Mouse (Mus musculus) midbrain, embryonic 12.5 days (tissue): ENCODE results near the gene Tom1l2. TPM values are rescaled to one million over a fixed set of nuclear protein-coding genes. Genes with fewer than 3 reads are reported as not detected.

ENCODE experiments used
- ATAC-seq: fragments of 200-750 bp; cut with Nextera tagmentation; 2 replicates; pipeline ENCODE4 v1.8.0; 2017; ENCODE audit warnings: low read depth, moderate TSS enrichment, moderate library complexity; ENCODE audit not compliant: low FRiP score
- H3K27ac ChIP-seq: fragments of 300-500 bp; sonication (generic); replicated peaks from 2 replicates; pipeline ENCODE4 v1.5.1; 2016; ENCODE audit warnings: mild to moderate bottlenecking
- H3K27me3 ChIP-seq: fragments of 300-500 bp; sonication (generic); 2 replicates; pipeline ENCODE4 v1.6.1; 2016; ENCODE audit warnings: mild to moderate bottlenecking
- H3K36me3 ChIP-seq: fragments of 300-500 bp; sonication (generic); 2 replicates; pipeline ENCODE4 v1.6.1; 2016
- H3K4me1 ChIP-seq: fragments of 300-500 bp; sonication (generic); 2 replicates; pipeline ENCODE4 v1.6.1; 2016
- H3K4me2 ChIP-seq: fragments of 300-500 bp; sonication (generic); replicated peaks from 2 replicates; pipeline ENCODE4 v1.6.1; 2016; ENCODE audit warnings: mild to moderate bottlenecking, moderate library complexity
- H3K4me3 ChIP-seq: fragments of 300-500 bp; sonication (generic); 2 replicates; pipeline ENCODE4 v1.5.1; 2016; ENCODE audit warnings: mild to moderate bottlenecking
- H3K9ac ChIP-seq: fragments of 300-500 bp; sonication (generic); replicated peaks from 2 replicates; pipeline ENCODE4 v1.6.1; 2016; ENCODE audit warnings: mild to moderate bottlenecking, moderate library complexity
- H3K9me3 ChIP-seq: fragments of 300-500 bp; sonication (generic); 2 replicates; pipeline ENCODE4 v1.6.1; 2016; ENCODE audit warnings: mild to moderate bottlenecking
- WGBS: fragments of 180-500 bp; shearing (Covaris S2); methylation state at CpG from one replicate; pipeline ENCODE4 v1.1.7; 2016; 5-methylcytosine and 5-hydroxymethylcytosine counted together
- polyA plus RNA-seq: library from polyadenylated mRNA; unstranded; fragments of >200 nt; fragmentation: Nextera tagmentation; extraction: Ambion mirVana; gene quantifications from 2 replicates; pipeline ENCODE4 v1.2.1, GENCODE M21; 2016

Gene Tom1l2
- polyA plus RNA-seq, 1 experiment from 2014 or later = 33.3 TPM

DNA sequence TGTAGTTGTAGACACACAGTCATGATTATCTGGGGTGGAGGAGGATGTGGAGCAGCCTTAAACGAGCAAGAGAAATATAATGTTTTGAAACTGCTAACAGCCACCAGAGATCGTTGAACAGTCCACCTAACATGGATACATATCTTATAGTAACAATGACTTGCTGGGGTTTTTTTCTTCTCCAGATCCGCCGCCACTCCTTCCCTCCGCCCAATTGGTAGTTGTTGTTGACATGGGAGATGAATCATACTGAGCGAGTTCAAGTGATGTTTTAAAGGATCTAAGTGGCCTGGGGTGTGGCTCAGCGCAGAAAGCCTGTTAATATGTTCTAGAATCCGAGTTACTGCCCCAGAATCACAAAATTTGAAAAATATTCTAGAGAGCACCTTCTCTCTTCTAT lies 133.1 kb downstream of the Tom1l2 start:
- peaks cover 34% of the 10 kb centered on the region for H3K4me1 ChIP-seq
- H3K36me3 ChIP-seq = 0 out of 2 replicates have a peak, but pooled peaks cover 6% of the 10 kb centered on the region
- H3K27me3 ChIP-seq = peaks cover 11% of the 10 kb centered on the region
- peak overlapping the region; percentile 42; the same call in 1 of the 2 replicates for H3K27ac ChIP-seq
- peak overlapping the region; percentile 75 for H3K4me3 ChIP-seq
- H3K9ac ChIP-seq = peak overlapping the region; percentile 64
- peak overlapping the region; percentile 67 for H3K4me2 ChIP-seq
- H3K9me3 ChIP-seq = no peaks in the 10 kb centered on the region
- WGBS = 66% methylated on average over 8 of the region's 8 CpGs
- ATAC-seq = no peak

DNA sequence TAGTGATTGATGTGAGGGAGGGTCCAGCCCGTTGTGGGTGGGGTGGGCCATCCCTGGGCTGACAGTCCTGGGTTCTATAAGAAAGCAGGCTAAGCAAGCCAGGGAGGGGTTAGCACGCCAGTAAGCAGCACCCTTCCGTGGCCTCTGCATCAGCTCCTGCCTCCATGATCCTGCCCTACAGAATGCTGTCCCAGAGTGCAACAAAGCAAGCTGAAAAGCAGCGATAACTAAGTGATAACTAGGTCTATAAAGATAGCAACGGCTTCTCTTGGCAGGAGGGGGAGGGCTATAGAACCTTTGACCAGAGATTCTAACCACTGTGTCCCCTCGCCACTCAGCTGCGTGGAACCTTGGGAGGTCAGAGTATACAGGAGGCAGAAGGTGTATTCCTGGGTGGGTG lies 135.2 kb downstream of the Tom1l2 start:
- no peak for ATAC-seq
- 88% methylated on average over 7 of the region's 7 CpGs for WGBS
- Histone ChIP-seq H3K27me3 (peaks cover 8% of the 10 kb centered on the region), H3K4me2 (no peak overlapping the region), H3K9me3 (no peaks in the 10 kb centered on the region), H3K36me3 (0 out of 2 replicates have a peak, but pooled peaks cover 6% of the 10 kb centered on the region), H3K27ac (no peak overlapping the region), H3K4me1 (peaks cover 35% of the 10 kb centered on the region), H3K9ac (no peak overlapping the region), H3K4me3 (no peak overlapping the region)

DNA sequence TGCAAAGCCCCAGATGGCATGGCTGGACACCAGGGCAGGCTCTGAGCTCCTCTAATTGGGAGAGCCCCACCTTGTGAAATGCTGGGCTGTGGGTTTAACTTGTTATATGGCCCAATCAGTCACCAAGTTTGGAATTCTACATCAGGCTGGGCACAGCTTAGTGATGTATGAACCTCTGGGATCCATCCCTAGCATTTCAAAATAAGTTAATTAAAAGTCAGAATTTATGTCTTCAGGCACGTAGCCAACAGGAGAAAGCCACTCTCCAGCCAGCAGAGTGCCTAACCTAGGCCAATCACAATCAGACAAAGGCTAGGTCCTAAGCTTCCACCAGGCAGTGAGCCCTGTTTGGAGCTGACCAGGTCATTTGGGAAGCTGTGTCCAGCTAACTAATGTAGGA lies 136.0 kb downstream of the Tom1l2 start:
- Histone ChIP-seq H3K27ac (no peak overlapping the region), H3K4me2 (no peak overlapping the region), H3K27me3 (peaks cover 3% of the 10 kb centered on the region), H3K36me3 (0 out of 2 replicates have a peak, but pooled peaks cover 6% of the 10 kb centered on the region), H3K4me3 (no peak overlapping the region), H3K9me3 (no peaks in the 10 kb centered on the region), H3K4me1 (peaks cover 38% of the 10 kb centered on the region), H3K9ac (no peak overlapping the region)
- no peak for ATAC-seq
- WGBS = 88% methylated on average over 1 of the region's 1 CpGs

DNA sequence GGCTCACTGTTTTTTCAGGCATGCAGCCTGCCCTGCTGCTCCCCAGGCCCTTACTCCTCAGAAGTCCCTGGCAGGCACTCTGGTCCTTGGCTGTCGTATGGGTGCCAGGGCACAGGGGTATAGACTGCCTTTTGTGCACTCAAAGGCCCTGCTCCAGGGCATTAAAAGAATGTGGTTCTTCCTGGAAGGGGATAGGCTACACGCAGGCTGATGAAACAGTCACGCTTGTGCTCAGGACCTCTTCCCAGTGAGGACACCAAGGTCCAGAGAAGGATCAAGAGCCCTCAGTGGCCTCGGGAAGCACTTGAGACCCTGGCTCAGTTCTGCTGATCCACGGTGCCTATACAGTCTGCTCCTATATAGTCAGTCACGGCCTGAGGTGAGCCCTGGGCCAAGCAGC lies 139.4 kb downstream of the Tom1l2 start:
- Histone ChIP-seq H3K27me3 (no peaks in the 10 kb centered on the region), H3K4me2 (no peak overlapping the region), H3K4me1 (peaks cover 52% of the 10 kb centered on the region), H3K4me3 (no peak overlapping the region), H3K27ac (0 out of 2 replicates have a peak overlapping the region, but pooled peaks have one; percentile 10), H3K9ac (peak overlapping the region; percentile 15; the same call in 1 of the 2 replicates), H3K9me3 (no peaks in the 10 kb centered on the region), H3K36me3 (0 out of 2 replicates have a peak, but pooled peaks cover 6% of the 10 kb centered on the region)
- 76% methylated on average over 6 of the region's 6 CpGs for WGBS
- no peak for ATAC-seq

DNA sequence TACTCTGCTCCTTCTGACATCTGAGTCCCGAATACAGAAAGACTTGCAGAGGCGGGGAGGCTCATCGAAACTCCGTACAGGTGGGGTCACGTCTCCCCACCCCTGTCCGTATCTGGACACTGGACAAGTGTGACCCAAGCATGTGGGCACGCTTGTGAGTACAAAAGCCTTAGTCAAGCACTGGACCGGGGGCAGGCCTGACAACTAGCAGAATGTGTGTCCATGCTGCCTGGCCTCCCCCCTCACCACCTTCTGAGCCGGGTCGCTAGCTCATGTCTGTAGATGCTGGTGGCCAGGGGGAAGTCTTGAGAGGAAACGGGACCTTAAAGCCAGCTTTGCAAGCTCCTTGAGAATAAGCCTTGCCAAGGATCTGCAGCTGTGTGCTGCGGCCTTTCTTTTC lies 140.9 kb downstream of the Tom1l2 start:
- Histone ChIP-seq H3K4me3 (no peak overlapping the region), H3K27me3 (no peaks in the 10 kb centered on the region), H3K4me1 (peaks cover 66% of the 10 kb centered on the region), H3K27ac (no peak overlapping the region), H3K4me2 (no peak overlapping the region), H3K9ac (0 out of 2 replicates have a peak overlapping the region, but pooled peaks have one; percentile 6), H3K9me3 (no peaks in the 10 kb centered on the region), H3K36me3 (peaks cover 7% of the 10 kb centered on the region)
- ATAC-seq = no peak
- WGBS = 52% methylated on average over 10 of the region's 12 CpGs

DNA sequence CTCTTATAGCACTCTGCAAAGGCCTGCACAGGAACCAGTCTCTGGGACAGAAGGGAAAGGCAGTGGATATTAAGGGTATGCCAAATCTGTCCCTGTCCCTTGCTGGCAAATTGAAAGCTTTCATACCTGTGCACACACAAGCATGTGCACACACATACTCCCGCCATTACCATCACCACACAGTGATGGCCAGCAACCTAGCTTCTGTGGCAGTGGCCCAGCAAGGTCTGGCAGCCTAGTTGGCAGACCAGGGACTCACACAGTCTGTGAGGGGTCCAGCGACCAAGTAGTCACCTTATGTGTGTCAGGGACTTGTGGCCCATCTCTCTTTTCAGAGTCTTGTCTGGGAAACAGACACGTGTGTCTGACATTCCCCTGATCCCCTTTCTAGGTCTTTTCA lies 141.6 kb downstream of the Tom1l2 start:
- Histone ChIP-seq H3K27me3 (no peaks in the 10 kb centered on the region), H3K4me2 (peak overlapping the region; percentile 76; the same call in 1 of the 2 replicates), H3K9me3 (no peaks in the 10 kb centered on the region), H3K9ac (0 out of 2 replicates have a peak overlapping the region, but pooled peaks have one; percentile 6), H3K36me3 (peaks cover 13% of the 10 kb centered on the region), H3K27ac (peak overlapping the region; percentile 87), H3K4me3 (no peak overlapping the region), H3K4me1 (peaks cover 66% of the 10 kb centered on the region)
- no peak for ATAC-seq
- 62% methylated on average over 3 of the region's 3 CpGs for WGBS

DNA sequence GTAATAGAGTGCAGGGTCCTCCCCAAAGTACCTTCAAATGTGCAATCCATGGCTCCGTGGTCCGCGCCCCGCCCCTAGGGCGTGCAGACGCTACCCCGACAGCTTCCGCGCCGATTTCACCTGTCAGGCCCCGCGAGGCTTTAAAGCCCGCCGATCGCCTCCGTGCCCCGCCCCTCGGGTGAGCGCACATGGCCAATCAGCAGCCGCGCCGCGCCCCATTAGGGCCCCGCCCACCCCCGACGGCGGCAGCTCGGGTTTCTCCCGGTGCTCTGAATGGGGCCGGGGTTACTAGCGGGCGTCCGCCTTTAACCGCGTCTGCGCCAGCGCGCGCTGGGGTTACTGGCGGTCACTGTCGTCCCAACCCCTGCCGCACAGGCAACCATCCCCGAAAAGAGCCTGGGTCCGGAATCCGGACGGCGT lies 142.4 kb downstream of the Tom1l2 start:
- H3K9ac ChIP-seq = peak overlapping the region; percentile 62
- peaks cover 66% of the 10 kb centered on the region for H3K4me1 ChIP-seq
- H3K27ac ChIP-seq = peak overlapping the region; percentile 87
- H3K9me3 ChIP-seq = no peaks in the 10 kb centered on the region
- peaks cover 21% of the 10 kb centered on the region for H3K36me3 ChIP-seq
- peak overlapping the region; percentile 76 for H3K4me2 ChIP-seq
- no peaks in the 10 kb centered on the region for H3K27me3 ChIP-seq
- under 1% methylated on average over 47 of the region's 47 CpGs for WGBS
- peak; percentile 92 for ATAC-seq
- peak overlapping the region; percentile 50 for H3K4me3 ChIP-seq

DNA sequence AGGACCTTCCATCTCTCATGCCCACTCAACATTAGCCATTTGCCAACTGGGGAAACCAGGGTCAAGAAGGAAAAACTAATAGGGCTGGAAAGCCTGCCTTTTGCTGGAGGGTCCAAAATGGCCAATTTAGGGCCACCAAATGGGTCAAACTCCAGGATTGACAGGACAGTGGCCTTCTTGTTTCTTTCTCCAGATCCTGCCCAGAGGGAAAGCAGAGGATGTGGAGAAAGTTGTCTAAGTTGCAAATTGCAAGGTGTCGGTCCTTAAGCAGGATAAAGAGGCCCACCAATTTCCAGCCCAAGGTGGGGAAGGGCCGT lies 142.8 kb downstream of the Tom1l2 start:
- Histone ChIP-seq H3K4me3 (peak overlapping the region; percentile 50), H3K9ac (peak overlapping the region; percentile 62), H3K4me2 (peak overlapping the region; percentile 76), H3K4me1 (peaks cover 66% of the 10 kb centered on the region), H3K9me3 (no peaks in the 10 kb centered on the region), H3K27me3 (no peaks in the 10 kb centered on the region), H3K27ac (peak overlapping the region; percentile 87), H3K36me3 (peaks cover 26% of the 10 kb centered on the region)
- WGBS = 5% methylated on average over 2 of the region's 2 CpGs
- no peak for ATAC-seq

DNA sequence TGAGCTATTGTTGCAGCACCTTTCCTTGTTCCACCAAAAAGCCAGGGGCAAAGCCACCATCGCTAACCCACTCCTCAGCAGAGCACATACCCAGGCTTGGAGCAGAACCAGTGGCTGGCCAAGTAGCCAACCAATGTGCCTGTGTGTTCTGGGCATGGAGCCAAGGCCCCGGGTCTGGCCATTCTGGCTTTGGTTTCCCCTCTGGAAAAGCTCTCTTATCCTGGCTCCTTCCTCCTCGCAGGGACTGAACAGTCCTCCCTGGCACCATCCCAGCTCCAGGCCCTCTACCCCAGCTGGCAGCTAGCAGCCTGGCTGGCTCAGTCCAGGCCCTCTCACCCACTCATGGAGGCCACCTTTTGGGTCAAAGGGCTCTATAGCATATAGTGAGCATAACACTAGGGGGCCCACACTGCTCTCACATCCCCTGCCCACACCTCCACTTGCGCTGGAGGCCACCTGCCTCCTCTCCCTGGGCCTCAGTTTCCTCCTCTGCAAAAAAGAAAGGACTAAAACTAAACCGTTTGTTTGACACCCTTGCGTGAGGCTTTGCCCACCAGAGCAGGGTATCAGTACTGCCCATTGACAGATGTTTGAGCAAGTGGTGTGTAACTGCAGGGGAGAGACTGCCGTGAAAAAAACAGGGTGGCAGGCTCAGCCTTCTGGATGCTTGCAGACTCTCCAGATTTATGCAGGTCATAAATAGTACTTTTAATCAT lies 143.3 kb downstream of the Tom1l2 start:
- peaks cover 31% of the 10 kb centered on the region for H3K36me3 ChIP-seq
- H3K4me2 ChIP-seq = peak overlapping the region; percentile 76
- peaks cover 66% of the 10 kb centered on the region for H3K4me1 ChIP-seq
- ATAC-seq = 0 out of 2 replicates have a peak, but pooled peaks have one; percentile 9
- no peaks in the 10 kb centered on the region for H3K27me3 ChIP-seq
- H3K4me3 ChIP-seq = peak overlapping the region; percentile 50
- H3K27ac ChIP-seq = peak overlapping the region; percentile 87
- 50% methylated on average over 7 of the region's 7 CpGs for WGBS
- H3K9me3 ChIP-seq = no peaks in the 10 kb centered on the region
- peak overlapping the region; percentile 62 for H3K9ac ChIP-seq

DNA sequence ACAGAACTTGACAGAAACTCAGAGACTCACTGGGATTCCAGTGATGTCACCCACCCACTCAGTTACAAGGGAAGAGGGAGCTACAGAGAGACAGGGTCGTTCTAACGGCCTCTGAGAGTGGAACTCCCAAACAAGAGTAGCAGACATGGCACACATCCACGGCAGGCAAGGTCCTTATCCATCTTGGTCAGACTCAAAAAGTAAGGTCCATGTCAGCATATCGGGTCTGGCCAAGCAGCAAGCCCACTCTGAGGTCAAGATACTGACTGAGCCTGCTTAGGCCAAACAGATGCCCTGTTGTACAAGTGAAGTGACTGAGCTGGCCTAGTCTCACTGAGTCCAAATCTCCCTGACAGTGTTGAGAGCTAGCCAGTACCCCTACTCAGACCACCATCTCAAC lies 144.0 kb downstream of the Tom1l2 start:
- H3K4me3 ChIP-seq = peak overlapping the region; percentile 50
- H3K4me2 ChIP-seq = peak overlapping the region; percentile 76
- no peaks in the 10 kb centered on the region for H3K9me3 ChIP-seq
- no peaks in the 10 kb centered on the region for H3K27me3 ChIP-seq
- WGBS = 66% methylated on average over 4 of the region's 4 CpGs
- H3K36me3 ChIP-seq = peaks cover 37% of the 10 kb centered on the region
- H3K27ac ChIP-seq = peak overlapping the region; percentile 87
- ATAC-seq = no peak
- peaks cover 66% of the 10 kb centered on the region for H3K4me1 ChIP-seq
- peak overlapping the region; percentile 62 for H3K9ac ChIP-seq

DNA sequence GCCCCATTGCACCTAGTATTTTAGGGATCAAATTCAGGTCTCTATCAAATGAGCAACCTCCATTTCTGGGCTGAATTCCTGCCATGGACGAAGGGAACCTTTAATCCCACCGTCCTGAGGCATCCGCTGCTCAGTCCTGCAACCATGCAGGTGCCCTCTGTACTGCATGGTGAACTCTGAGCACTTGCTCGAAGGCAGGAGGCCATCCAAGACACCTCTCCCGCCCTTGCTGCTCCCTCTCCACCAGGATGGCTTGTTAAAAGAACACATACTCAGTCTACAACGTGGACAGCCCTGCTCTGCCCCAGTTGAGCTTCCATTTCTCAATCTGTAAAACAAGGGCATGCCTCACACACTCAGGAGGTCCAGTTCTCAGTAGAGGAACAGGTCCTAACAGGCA lies 144.5 kb downstream of the Tom1l2 start:
- H3K4me3 ChIP-seq = peak overlapping the region; percentile 50
- H3K4me2 ChIP-seq = peak overlapping the region; percentile 76
- peak overlapping the region; percentile 87 for H3K27ac ChIP-seq
- peak overlapping the region; percentile 62 for H3K9ac ChIP-seq
- H3K27me3 ChIP-seq = no peaks in the 10 kb centered on the region
- no peaks in the 10 kb centered on the region for H3K9me3 ChIP-seq
- H3K4me1 ChIP-seq = peaks cover 66% of the 10 kb centered on the region
- 69% methylated on average over 6 of the region's 6 CpGs for WGBS
- H3K36me3 ChIP-seq = peaks cover 42% of the 10 kb centered on the region
- ATAC-seq = no peak

DNA sequence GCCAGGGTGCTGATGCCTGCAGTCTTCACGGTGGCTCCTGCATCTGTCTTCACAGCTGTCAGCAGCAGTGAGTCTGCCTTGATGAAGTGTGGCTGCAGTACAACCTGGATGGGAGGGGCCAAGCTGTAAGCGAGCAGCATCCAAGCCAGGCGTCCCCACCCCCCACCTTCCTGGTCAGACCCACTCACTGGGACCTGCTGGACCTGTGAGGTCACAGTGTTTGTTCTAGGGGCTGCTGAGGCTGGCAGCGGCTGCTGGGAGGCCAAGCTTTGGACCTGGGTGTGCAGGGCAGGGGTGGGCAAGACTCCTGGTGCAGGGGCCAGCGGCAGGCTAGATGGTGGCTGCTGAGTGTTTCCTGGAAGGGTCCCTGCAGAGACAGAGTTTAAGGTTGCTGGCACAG lies 146.5 kb downstream of the Tom1l2 start:
- H3K36me3 ChIP-seq = peaks cover 62% of the 10 kb centered on the region
- WGBS = 83% methylated on average over 5 of the region's 5 CpGs
- no peak for ATAC-seq
- no peaks in the 10 kb centered on the region for H3K9me3 ChIP-seq
- no peak overlapping the region for H3K4me3 ChIP-seq
- H3K9ac ChIP-seq = 0 out of 2 replicates have a peak overlapping the region, but pooled peaks have one; percentile 15
- no peak overlapping the region for H3K4me2 ChIP-seq
- H3K27me3 ChIP-seq = no peaks in the 10 kb centered on the region
- peaks cover 52% of the 10 kb centered on the region for H3K4me1 ChIP-seq
- no peak overlapping the region; the same call in 1 of the 2 replicates for H3K27ac ChIP-seq
